Mouse (Mus musculus) spleen, embryonic (tissue): Measurements from ENCODE around the gene 4930519P11Rik.

Experiments
- CTCF ChIA-PET: fragments of 350-600 bp; sonication (Branson Sonifier 250); formaldehyde crosslinking; loops from one replicate; lab custom pipeline; 2022; lab: Charles Lee

Gene 4930519P11Rik

GRCm38 (mm10) chr2:154613118-154614115, at the start of gene 4930519P11Rik, which contains the start of gene Zfp341:
Gene 4930519P11Rik, minus strand, starts transcription at chr2:154613437.
Gene Zfp341, plus strand, starts transcription at chr2:154613297.
- CTCF ChIA-PET, result interaction anchor here (1.0 kb wide), 1 partner anchor 47 kb away, joined by 3 read pairs; no protein-coding TSS in a partner anchor

GRCm38 (mm10) chr2:154659531-154660074, 46.4 kb upstream of the 4930519P11Rik start:
- CTCF ChIA-PET, result no interaction called here

- CTCF ChIA-PET, result no interaction called here
Observed at GRCm38 (mm10) chr2:154659070-154659469, 45.8 kb upstream of the 4930519P11Rik start.

- CTCF ChIA-PET, result interaction anchor here (0.6 kb wide), 1 partner anchor 138 kb away, joined by 3 read pairs; no protein-coding TSS in a partner anchor
Observed at GRCm38 (mm10) chr2:154657486-154658237, 44.4 kb upstream of the 4930519P11Rik start.

- CTCF ChIA-PET, result no interaction called here
Observed at GRCm38 (mm10) chr2:154656710-154657485, 43.7 kb upstream of the 4930519P11Rik start.

- CTCF ChIA-PET, result no interaction called here
Observed at GRCm38 (mm10) chr2:154655878-154656414, 42.7 kb upstream of the 4930519P11Rik start.

- CTCF ChIA-PET, result no interaction called here
Observed at GRCm38 (mm10) chr2:154654976-154655375, 41.7 kb upstream of the 4930519P11Rik start.

GRCm38 (mm10) chr2:154651363-154651762, 38.1 kb upstream of the 4930519P11Rik start, which contains the start of gene Chmp4b:
Gene Chmp4b, plus strand, starts transcription at chr2:154651705.
- CTCF ChIA-PET, result no interaction called here

GRCm38 (mm10) chr2:154650404-154650803, 37.2 kb upstream of the 4930519P11Rik start:
- CTCF ChIA-PET, result no interaction called here

- CTCF ChIA-PET, result no interaction called here
Observed at GRCm38 (mm10) chr2:154648086-154648485, 34.8 kb upstream of the 4930519P11Rik start.

GRCm38 (mm10) chr2:154646634-154647033, 33.4 kb upstream of the 4930519P11Rik start:
- CTCF ChIA-PET, result interaction anchor here (0.7 kb wide), 1 partner anchor 188 kb away, joined by 3 read pairs; no protein-coding TSS in a partner anchor

GRCm38 (mm10) chr2:154642712-154643385, 29.6 kb upstream of the 4930519P11Rik start:
- CTCF ChIA-PET, result no interaction called here

GRCm38 (mm10) chr2:154642005-154642459, 28.8 kb upstream of the 4930519P11Rik start:
- CTCF ChIA-PET, result no interaction called here

GRCm38 (mm10) chr2:154641176-154641575, 27.9 kb upstream of the 4930519P11Rik start:
- CTCF ChIA-PET, result no interaction called here

GRCm38 (mm10) chr2:154639115-154639514, 25.9 kb upstream of the 4930519P11Rik start:
- CTCF ChIA-PET, result interaction anchor here (0.6 kb wide), 1 partner anchor 120 kb away, joined by 5 read pairs; no protein-coding TSS in a partner anchor

- CTCF ChIA-PET, result interaction anchor here (0.6 kb wide), 1 partner anchor 120 kb away, joined by 5 read pairs; no protein-coding TSS in a partner anchor
Observed at GRCm38 (mm10) chr2:154638521-154638920, 25.3 kb upstream of the 4930519P11Rik start.

GRCm38 (mm10) chr2:154635826-154636225, 22.6 kb upstream of the 4930519P11Rik start:
- CTCF ChIA-PET, result no interaction called here

GRCm38 (mm10) chr2:154633876-154634644, 20.8 kb upstream of the 4930519P11Rik start:
- CTCF ChIA-PET, result no interaction called here
